11 mouse cellular contexts compared by ENCODE assay signal in the genomic region with DNA sequence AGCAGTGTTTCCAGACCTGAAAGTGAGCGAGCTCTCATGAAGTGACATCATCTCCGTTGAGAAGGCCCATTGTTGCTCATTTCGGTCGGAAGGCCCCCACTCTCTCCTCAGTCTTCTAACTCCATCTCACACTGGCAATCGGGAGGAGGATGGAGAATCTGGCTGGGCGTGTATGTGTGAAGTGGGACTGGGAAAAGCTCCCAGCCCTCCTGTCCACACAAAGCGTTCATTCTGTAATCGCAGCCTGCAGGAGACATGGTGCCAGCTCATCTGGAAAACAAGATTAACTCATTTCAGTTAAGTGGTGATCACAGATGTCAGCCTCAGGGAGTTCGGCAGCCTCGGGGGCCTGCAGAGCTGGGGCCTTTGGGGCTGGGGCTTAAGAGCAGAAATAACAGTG.
A peak's percentile ranks its signal among the peaks of the same experiment; 100 is the strongest.
DNase-seq lines count a peak whose midpoint lies in the region; ATAC-seq and TF ChIP-seq lines count a peak whose summit lies in the region.
"Had no signal": no experiment of that assay in that cellular context is flagged by ENCODE, and none has a peak within 500 bp of the region (broad histone marks: within the 10 kb centered on the region; RNA-seq: fewer than 3 reads in every experiment).

No protein-coding gene starts in this region.

- 10% methylated on average over 10 of the region's 10 CpGs for WGBS in midbrain, embryonic 10.5 days
- 8% methylated on average over 10 of the region's 10 CpGs for whole genome bisulfite sequencing in midbrain, embryonic 16.5 days
- 4% methylated on average over 10 of the region's 10 CpGs for WGBS in forebrain, embryonic 10.5 days
- WGBS in hindbrain, embryonic 13.5 days: 22% methylated on average over 10 of the region's 10 CpGs

- H3K4me2 ChIP-seq in midbrain, embryonic 16.5 days (ENCODE audit: low read length): no peak overlapping the region
- no peak overlapping the region for H3K4me2 ChIP-seq in hindbrain, embryonic 13.5 days
- H3K4me2 ChIP-seq: embryonic facial prominence, embryonic 12.5 days had no signal

- H3K27me3 ChIP-seq in midbrain, embryonic 10.5 days (ENCODE audit: low read depth, poor library complexity, severe bottlenecking): peaks cover 70% of the 10 kb centered on the region
- no peaks in the 10 kb centered on the region; the same call in 1 of the 2 replicates for H3K27me3 ChIP-seq in midbrain, embryonic 16.5 days (ENCODE audit: control insufficient read depth, insufficient read depth, low read depth, low read length)
- peaks cover 83% of the 10 kb centered on the region for H3K27me3 ChIP-seq in forebrain, embryonic 10.5 days (ENCODE audit: poor library complexity, severe bottlenecking)
- peaks cover 7% of the 10 kb centered on the region for H3K27me3 ChIP-seq in hindbrain, embryonic 13.5 days
- H3K27me3 ChIP-seq: embryonic facial prominence, embryonic 12.5 days had no signal

- DNase-seq in midbrain, embryonic 10.5 days (ENCODE audit: low spot score): peak; percentile 57
- DNase-seq in forebrain, embryonic 10.5 days (ENCODE audit: extremely low spot score, low spot score): peak; percentile 74
- peak; percentile 62 for DNase-seq in retina, postnatal 7 days (ENCODE audit: low read depth, low spot score)
- DNase-seq in adrenal gland, postnatal 4 days (ENCODE audit: low spot score in 2 of 2): no peak
- DNase-seq in gastrocnemius, adult 2 months: no peak
- DNase-seq: adrenal gland, postnatal 25 days had no signal

- no peaks in the 10 kb centered on the region for H3K9me3 ChIP-seq in midbrain, embryonic 10.5 days (replicated peaks)
- H3K9me3 ChIP-seq in midbrain, embryonic 16.5 days (replicated peaks; ENCODE audit: control insufficient read depth, low read length, poor library complexity, severe bottlenecking): no peaks in the 10 kb centered on the region
- H3K9me3 ChIP-seq in forebrain, embryonic 10.5 days: no peaks in the 10 kb centered on the region; the same call in 1 of the 2 replicates
- no peaks in the 10 kb centered on the region for H3K9me3 ChIP-seq in hindbrain, embryonic 13.5 days
- H3K9me3 ChIP-seq: embryonic facial prominence, embryonic 12.5 days had no signal

- peak overlapping the region; percentile 42; the same call in 1 of the 2 replicates for H3K27ac ChIP-seq in midbrain, embryonic 10.5 days (replicated peaks)
- no peak overlapping the region for H3K27ac ChIP-seq in midbrain, embryonic 16.5 days (ENCODE audit: low read length)
- H3K27ac ChIP-seq in forebrain, embryonic 10.5 days: peak overlapping the region; percentile 54
- H3K27ac ChIP-seq in hindbrain, embryonic 13.5 days: 0 out of 2 replicates have a peak overlapping the region, but pooled peaks have one; percentile 2
- H3K27ac ChIP-seq in gastrocnemius, adult 2 months: no peak overlapping the region
- H3K27ac ChIP-seq: embryonic facial prominence, embryonic 12.5 days; layer of hippocampus, adult 2 months had no signal

- intact Hi-C loops in gastrocnemius, adult 2 months (cut with DNase I): no loop called here

- H3K9ac ChIP-seq in midbrain, embryonic 16.5 days (ENCODE audit: low read depth, low read length): no peak overlapping the region
- H3K9ac ChIP-seq in hindbrain, embryonic 13.5 days: no peak overlapping the region
- H3K9ac ChIP-seq: embryonic facial prominence, embryonic 12.5 days had no signal

- no peak for ATAC-seq in midbrain, embryonic 16.5 days
- ATAC-seq in hindbrain, embryonic 13.5 days (ENCODE audit: low FRiP score): 0 out of 2 replicates have a peak, but pooled peaks have one; percentile 46
- ATAC-seq in CD4-positive, CD25-positive, alpha-beta regulatory T cell, adult 4 months: no peak

- peaks cover 41% of the 10 kb centered on the region for H3K4me1 ChIP-seq in midbrain, embryonic 10.5 days
- peaks cover 5% of the 10 kb centered on the region; the same call in 1 of the 2 replicates for H3K4me1 ChIP-seq in midbrain, embryonic 16.5 days (ENCODE audit: control insufficient read depth, insufficient read depth, low read length)
- peaks cover 42% of the 10 kb centered on the region for H3K4me1 ChIP-seq in forebrain, embryonic 10.5 days
- peaks cover 20% of the 10 kb centered on the region for H3K4me1 ChIP-seq in hindbrain, embryonic 13.5 days (replicated peaks)

- no peak overlapping the region for H3K4me3 ChIP-seq in midbrain, embryonic 10.5 days
- no peak overlapping the region for H3K4me3 ChIP-seq in midbrain, embryonic 16.5 days (ENCODE audit: low read depth, low read length)
- H3K4me3 ChIP-seq in forebrain, embryonic 10.5 days: no peak overlapping the region
- no peak overlapping the region for H3K4me3 ChIP-seq in hindbrain, embryonic 13.5 days
- no peak overlapping the region for H3K4me3 ChIP-seq in gastrocnemius, adult 2 months
- H3K4me3 ChIP-seq: embryonic facial prominence, embryonic 12.5 days; layer of hippocampus, adult 2 months had no signal

- TF ChIP-seq CTCF in gastrocnemius, adult 2 months (IDR thresholded peaks at IDR 0.05): no peak

- no peaks in the 10 kb centered on the region for H3K36me3 ChIP-seq in midbrain, embryonic 10.5 days
- no peaks in the 10 kb centered on the region for H3K36me3 ChIP-seq in midbrain, embryonic 16.5 days (ENCODE audit: control insufficient read depth, insufficient read depth, low read length)
- no peaks in the 10 kb centered on the region for H3K36me3 ChIP-seq in forebrain, embryonic 10.5 days (replicated peaks)
- H3K36me3 ChIP-seq in hindbrain, embryonic 13.5 days: no peaks in the 10 kb centered on the region
- H3K36me3 ChIP-seq: embryonic facial prominence, embryonic 12.5 days had no signal

Comparison
In these comparisons a context has a peak if more than half of its experiments do, and no peak if none do; other contexts are left out.
1. H3K27ac ChIP-seq: peak in midbrain, embryonic 10.5 days (single experiment), forebrain, embryonic 10.5 days (single experiment) and hindbrain, embryonic 13.5 days (single experiment); none in midbrain, embryonic 16.5 days (single experiment) and gastrocnemius, adult 2 months (single experiment).
2. DNase-seq: peak in midbrain, embryonic 10.5 days (single experiment), forebrain, embryonic 10.5 days (single experiment) and retina, postnatal 7 days (single experiment); none in adrenal gland, postnatal 4 days (0 of 2) and gastrocnemius, adult 2 months (single experiment).